Mouse (Mus musculus) lung, postnatal 0 days (tissue): ENCODE data around the gene Cux1.

Experiments used
- CTCF ChIP-seq: IDR thresholded peaks from 2 replicates; pipeline ENCODE4 v1.5.1; 2016; ENCODE audit warnings: antibody characterized with exemption, mild to moderate bottlenecking
- EP300 ChIP-seq: IDR thresholded peaks from 2 replicates; pipeline ENCODE4 v1.6.1; 2016; ENCODE audit warnings: antibody characterized with exemption, mild to moderate bottlenecking, control low read depth

DNA sequence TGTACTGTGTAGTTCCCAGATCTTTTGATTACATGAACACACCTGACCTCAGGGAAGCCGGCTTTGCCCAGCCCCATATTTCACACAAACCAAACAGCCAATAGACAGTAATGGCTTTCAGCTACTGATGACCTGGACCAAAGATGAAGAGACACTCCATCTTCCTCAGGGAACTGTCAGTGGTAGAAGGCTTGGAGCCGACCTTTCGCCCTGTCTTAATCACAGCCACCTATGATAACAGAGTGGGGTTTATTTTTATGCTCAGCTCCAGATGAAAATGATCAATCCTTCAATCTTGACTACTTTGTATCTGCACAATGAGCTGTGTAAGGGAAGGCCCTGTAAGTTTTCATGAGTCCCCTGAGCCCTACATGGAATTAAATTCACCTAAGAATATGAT lies 93.2 kb downstream of the Cux1 start:
- TF ChIP-seq CTCF = no peak
- no peak for TF ChIP-seq EP300
